13 mouse cellular contexts compared by ENCODE assay signal in the genomic region with DNA sequence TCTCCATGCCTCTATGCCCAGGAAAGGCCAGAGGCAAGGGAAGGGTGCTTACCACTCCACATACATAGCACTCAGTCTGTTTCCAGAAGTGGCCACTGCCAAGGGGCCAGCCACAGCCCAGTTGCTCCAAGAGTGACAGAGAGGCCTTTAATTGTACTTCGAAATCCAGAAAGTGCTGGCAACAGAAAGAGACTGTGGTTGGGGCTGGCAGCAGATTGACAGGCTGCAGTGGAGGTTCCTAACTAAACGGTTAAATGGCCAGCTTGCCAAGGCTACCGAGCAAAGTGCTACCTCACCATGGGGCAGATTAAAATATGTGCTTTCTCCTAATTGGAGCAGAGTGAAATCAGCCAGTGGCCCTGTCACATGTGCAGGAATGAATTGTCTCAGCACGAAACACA.
DNase-seq lines count a peak whose midpoint lies in the region; ATAC-seq lines count a peak whose summit lies in the region.
"Had no signal": no experiment of that assay in that cellular context is flagged by ENCODE, and none has a peak within 500 bp of the region (broad histone marks: within the 10 kb centered on the region; RNA-seq: fewer than 3 reads in every experiment).

No protein-coding gene starts in this region.

- ATAC-seq in kidney, embryonic 16.5 days (ENCODE audit: low FRiP score, low TSS enrichment) = no peak

- H3K27ac ChIP-seq in kidney, embryonic 16.5 days (ENCODE audit: low read length) = no peak overlapping the region
- H3K27ac ChIP-seq: embryonic facial prominence, embryonic 13.5 days; heart, embryonic 13.5 days; lung, embryonic 15.5 days had no signal

- H3K9me3 ChIP-seq in kidney, embryonic 16.5 days (ENCODE audit: low read length) = no peaks in the 10 kb centered on the region
- H3K9me3 ChIP-seq: embryonic facial prominence, embryonic 13.5 days; heart, embryonic 13.5 days; lung, embryonic 15.5 days had no signal

- no peak overlapping the region for H3K9ac ChIP-seq in kidney, embryonic 16.5 days (replicated peaks; ENCODE audit: low read length)
- H3K9ac ChIP-seq: embryonic facial prominence, embryonic 13.5 days; heart, embryonic 13.5 days; lung, embryonic 15.5 days had no signal

- peak; percentile 42 to 56 for DNase-seq in cerebellum, postnatal 14 days
- no peak for DNase-seq in cerebellum, postnatal 36 days
- peak; percentile 52 to 58 for DNase-seq in kidney, adult 8-10 months
- peak; percentile 38 for DNase-seq in fibroblast of lung, adult 2 months (ENCODE audit: low read depth)
- peak; percentile 5 to 66 for DNase-seq in kidney, postnatal 25 days
- no peak for DNase-seq in B cell, adult 2 months
- DNase-seq: gastrocnemius, postnatal 36 days; liver had no signal

- WGBS in kidney, embryonic 16.5 days = 65% methylated on average over 4 of the region's 4 CpGs

- peaks cover 5% of the 10 kb centered on the region; the same call in 1 of the 2 replicates for H3K4me1 ChIP-seq in kidney, embryonic 16.5 days (ENCODE audit: insufficient read depth, low read length)
- H3K4me1 ChIP-seq: embryonic facial prominence, embryonic 13.5 days; heart, embryonic 13.5 days; megakaryocyte, embryonic 14.5 days had no signal

- no peak overlapping the region for H3K4me2 ChIP-seq in kidney, embryonic 16.5 days (replicated peaks; ENCODE audit: low read depth, low read length)
- H3K4me2 ChIP-seq: embryonic facial prominence, embryonic 13.5 days; heart, embryonic 13.5 days; lung, embryonic 15.5 days had no signal

- no peaks in the 10 kb centered on the region for H3K36me3 ChIP-seq in kidney, embryonic 16.5 days (ENCODE audit: insufficient read depth, low read length)
- H3K36me3 ChIP-seq: embryonic facial prominence, embryonic 13.5 days; heart, embryonic 13.5 days; lung, embryonic 15.5 days had no signal

- no peaks in the 10 kb centered on the region for H3K27me3 ChIP-seq in kidney, embryonic 16.5 days (ENCODE audit: insufficient read depth, low read length)
- H3K27me3 ChIP-seq: embryonic facial prominence, embryonic 13.5 days; heart, embryonic 13.5 days; lung, embryonic 15.5 days had no signal

- H3K4me3 ChIP-seq in kidney, embryonic 16.5 days (ENCODE audit: low read length) = no peak overlapping the region
- H3K4me3 ChIP-seq: embryonic facial prominence, embryonic 13.5 days; heart, embryonic 13.5 days; lung, embryonic 15.5 days; megakaryocyte, embryonic 14.5 days had no signal

Comparison
In these comparisons a context has a peak if more than half of its experiments do, and no peak if none do; other contexts are left out.
1. DNase-seq: peak in cerebellum, postnatal 14 days (2 of 2), kidney, adult 8-10 months (2 of 2), fibroblast of lung, adult 2 months (single experiment) and kidney, postnatal 25 days (2 of 2); none in cerebellum, postnatal 36 days (0 of 2) and B cell, adult 2 months (0 of 2).